Mouse (Mus musculus) urinary bladder, postnatal 14 days (tissue): ENCODE results near the gene Vmn1r149.
"Not testable (repeated sequence)": the region's sequence is repeated elsewhere in the genome, so short reads cannot be mapped to it uniquely, and the experiment has no call there.

Experiments
- DNase-seq: peaks from one replicate; pipeline ENCODE4 v3.0.0; 2021; ENCODE audit warnings: low spot score

Vmn1r149 gene

DNA sequence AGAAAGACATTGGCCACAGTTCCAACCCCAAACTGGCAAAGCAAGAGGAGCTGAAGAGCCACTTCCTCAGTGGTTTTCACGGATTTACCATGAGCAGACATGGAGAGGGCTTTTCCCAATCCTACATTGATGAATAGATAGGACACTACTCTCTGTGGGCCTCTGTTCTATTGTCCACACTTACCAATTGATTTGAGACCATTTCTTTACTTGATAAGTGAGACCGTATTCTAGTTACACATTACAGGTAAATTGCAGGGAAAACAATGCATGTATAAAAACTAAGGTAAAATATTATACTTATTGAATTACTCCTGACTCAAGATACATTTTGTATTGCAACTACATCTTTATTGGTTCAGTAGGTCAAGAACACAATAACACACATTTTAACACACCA is at the start of gene Vmn1r149:
Gene Vmn1r149 (minus strand): TSS at position 101 of the 400 bp plus-strand sequence.
- not testable (repeated sequence) for DNase-seq

DNA sequence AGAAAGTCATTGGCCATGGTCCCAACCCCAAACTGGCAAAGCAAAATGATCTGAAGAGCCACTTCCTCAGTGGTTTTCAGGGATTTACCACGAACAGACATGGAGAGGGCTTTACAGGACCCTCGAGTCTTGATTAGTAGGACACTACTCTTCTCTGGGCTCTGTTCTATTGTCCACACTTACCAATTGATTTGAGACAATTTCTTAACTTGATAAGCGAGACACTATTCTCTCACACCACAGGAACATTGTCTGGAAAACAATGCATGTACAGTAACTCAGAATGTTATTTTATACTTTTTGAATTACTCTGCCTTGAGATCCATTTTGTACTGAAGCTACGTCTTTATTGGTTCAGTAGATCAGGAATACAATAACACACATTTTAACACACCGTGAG is 25.9 kb upstream of the Vmn1r149 start, which contains the start of gene Gm10665:
Gene Gm10665 (minus strand): TSS at position 101 of the 400 bp plus-strand sequence.
- not testable (repeated sequence) for DNase-seq

DNA sequence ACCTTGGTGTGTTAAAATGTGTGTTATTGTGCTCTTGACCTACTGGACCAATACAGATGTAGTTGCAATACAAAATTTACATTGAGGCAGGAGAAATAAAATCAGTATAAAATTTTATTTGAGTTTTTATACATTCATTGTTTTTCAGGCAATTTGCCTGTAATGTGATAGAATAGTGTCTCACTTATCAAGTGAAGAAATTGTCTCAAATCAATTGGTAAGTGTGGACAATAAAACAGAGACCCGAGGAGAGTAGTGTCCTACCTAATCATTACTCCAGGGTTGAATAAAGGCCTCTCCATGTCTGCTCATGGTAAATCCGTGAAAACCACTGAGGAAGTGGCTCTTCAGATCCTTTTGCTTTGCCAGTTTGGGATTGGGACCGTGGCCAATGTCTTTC is 24.7 kb downstream of the Vmn1r149 start, which contains the start of gene Vmn1r148:
Gene Vmn1r148 (plus strand): TSS at position 301 of the 400 bp plus-strand sequence.
- not testable (repeated sequence) for DNase-seq
